Mouse (Mus musculus) urinary bladder, postnatal 25 days (tissue): ENCODE data around the gene Mob2.

Experiments
- DNase-seq: peaks from one replicate; pipeline ENCODE4 v3.0.0; 2022; ENCODE audit warnings: low spot score

The Mob2 gene

DNA sequence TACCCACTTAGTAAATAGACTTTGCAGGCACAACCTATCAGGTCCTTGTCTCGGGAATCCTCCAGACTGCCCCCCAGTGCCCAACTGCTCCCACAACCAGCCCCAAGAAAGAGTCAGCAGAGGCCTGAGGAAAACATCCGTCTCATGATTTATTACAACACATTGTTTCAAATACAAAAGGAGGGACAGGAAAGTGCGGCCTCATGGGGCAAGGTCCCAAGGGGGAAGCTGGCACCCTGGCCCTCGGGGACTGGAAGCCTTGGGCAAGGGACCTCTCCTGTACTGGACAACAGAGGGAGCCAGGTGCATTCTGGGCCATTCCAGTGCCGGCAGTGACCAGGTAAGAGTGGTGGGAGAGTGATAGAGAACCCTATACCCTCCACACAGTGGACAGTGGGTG is 18.5 kb upstream of the Mob2 start:
- DNase-seq, result no peak

DNA sequence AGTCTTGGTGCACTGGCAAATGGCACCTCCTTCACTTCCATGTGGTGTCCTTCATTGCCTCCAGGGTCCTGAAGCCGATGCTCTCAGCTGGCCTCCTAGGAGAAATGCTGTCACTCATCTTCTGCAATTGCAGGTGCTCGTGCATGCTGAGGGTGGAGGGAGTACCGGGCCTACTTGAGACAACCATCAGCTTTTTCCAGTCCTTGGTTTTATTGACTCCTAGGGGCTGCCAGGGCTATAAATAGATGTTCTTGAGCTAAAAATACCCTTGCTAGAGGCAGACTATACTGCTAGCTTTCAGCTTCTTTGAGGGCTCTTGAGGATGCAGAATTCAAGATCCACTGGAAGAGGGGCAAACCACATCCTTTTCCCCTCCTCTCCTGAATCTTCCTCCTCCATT is 16.3 kb upstream of the Mob2 start:
- DNase-seq, result no peak

DNA sequence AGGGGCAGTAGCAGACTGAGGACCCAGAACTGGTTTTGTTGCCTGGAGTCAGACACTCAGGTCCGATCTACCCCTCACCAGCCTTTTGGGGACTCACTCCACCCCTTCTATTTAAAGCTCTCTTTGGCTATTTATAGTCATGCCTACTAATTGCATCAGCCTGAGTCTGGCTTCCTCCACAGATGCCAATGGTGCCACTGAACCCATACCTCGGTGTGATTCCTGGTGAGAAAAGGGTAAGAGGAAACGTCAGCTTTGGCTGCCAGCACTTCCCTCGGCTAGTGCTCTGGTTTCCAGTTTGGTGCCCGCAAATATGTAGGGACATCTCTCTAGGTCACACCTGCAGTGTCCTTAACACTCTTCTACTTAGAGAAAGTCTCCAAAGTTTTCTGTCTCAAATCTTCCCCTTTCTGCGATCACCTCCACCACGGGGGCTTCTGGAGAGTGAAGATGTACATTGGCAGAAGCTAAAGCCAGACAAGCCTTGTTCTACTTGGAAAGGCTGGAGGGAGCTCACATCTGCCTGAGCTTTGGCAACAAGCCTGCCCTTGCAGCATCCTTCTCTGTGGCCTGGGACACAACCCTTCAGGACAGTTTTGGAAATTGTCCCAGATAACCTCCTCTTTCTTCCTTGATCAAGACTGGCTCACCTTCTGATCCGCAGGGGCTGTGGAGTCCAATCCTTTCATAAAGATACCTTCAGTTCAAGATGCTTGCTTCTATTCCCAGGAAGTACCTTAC is 13.5 kb upstream of the Mob2 start:
- no peak for DNase-seq

DNA sequence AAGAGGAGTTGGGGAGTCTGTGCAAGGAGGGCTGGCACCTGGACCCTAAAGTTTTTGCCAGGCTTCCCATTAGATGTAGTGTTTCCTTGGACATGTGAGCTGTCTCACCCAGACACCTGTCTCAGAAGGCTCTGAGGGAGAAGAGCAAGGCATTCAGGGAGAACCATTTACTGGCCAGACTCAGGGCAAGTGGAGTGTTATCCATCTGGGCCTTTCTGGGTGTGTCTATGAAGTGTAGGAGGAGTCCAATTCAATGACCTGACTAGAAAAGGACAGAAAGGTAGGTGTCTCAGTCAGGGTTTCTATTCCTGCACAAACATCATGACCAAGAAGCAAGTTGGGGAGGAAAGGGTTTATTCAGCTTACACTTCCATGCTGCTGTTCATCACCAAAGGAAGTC is 10.9 kb upstream of the Mob2 start:
- DNase-seq, result no peak

DNA sequence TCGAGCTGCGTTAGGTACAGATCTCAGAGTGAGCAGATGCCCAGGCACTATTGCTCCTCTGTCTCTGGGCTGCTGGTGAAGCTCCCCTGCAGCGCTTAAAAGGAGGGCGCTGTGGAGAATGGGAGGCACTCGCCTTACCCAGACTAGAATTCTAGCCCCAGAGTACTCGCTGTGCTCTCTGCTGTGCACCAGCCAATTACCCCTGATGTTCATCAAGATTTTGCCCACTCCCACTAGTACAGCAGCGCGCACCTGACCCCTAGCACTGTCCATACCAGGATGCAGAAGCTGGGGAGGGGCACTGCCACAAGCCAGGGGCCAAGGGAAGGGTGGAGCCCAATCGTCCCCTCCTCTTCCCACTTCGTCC is 10.3 kb upstream of the Mob2 start:
- no peak for DNase-seq

DNA sequence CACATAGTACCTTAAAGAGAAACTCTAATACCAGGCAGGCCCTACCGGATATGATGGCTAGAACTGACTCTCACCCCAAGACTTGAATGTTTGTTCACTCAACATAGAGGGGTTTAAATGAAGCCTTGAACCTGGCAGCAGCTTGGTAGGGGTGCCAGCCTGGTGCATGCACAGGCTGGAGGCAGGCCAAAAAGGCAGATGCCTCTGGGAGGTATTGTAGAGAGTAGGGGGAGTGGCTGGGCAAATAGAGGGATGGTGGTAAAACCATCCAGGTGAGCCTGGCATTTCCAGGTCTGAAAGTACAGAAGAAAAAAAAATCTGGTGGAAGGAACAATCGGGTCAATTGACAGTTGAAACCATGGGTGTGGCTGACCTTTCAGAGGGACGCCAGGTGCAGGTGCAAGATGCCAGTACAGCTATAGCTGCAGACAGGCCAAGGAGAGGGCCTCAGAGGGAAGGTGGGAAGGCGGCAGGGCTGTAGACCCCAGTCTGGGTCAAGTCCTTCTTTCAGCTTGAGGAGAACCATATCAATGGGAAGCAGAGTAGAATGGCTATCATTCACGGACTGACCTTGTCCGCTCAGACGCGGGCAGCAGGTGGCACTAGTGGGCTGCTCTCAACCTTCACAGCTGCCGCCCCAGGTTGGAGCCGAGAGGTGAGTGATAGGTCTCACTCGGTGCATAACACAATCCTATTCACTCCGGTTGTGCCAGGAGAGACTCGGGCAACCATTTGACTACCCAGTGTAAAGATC is 9.8 kb upstream of the Mob2 start:
- peak; percentile 61 for DNase-seq

DNA sequence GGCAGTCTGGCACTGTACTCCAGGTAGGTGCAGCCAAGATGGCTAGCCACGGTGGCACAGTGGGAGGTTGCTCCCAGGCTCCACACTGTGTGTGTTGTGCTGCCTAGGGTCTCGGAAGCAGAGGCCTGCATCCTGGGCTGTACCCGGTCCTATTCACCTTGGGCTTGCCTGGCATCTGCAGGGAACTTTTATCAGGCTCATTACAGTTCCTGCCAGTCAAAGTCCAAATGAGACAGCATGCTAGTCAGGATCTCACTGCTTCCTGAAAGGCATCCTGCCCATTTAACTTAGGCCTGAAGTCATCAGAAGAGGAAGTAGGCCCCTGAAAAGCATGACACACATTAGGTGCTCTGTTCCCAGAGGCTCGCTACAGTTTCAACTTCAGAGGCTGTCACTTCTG is 7.6 kb upstream of the Mob2 start:
- no peak for DNase-seq

DNA sequence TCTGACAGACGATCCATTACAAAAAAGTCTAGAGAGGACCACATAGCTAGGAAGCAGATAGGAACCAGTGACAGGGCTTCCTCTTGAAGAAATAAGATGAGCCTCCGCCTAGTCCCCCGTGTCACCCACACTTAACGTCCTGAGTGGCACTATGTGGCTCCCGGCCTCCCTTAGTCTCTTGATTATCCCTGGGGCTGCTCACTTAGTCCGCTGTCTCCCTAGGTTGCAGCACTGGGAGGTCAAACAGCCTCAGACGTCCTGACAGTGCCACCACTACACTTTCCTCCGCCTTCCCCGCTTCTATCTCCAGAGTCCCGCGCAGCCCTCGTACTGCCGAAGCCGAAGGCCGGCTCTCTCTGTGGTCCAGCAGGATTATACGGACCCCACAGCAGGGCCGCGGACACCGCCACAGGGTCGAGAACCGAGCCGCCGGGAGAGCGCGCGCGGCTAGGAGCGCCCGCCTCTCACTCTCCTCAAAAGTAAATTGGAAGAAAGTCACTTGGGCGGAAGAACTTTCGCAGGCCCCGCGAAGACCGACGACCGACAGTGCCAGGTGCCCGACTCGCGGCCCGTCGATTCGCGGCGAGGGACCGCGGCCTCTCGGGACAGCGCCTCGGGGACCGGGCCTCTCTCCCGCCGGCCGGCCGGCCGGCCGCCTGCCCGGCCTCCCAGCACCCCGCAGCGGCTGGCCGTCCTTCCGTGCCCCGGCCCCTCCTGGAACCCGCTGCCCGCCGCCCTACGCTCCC is 507 bp downstream of the Mob2 start:
- DNase-seq, result peak; percentile 19

DNA sequence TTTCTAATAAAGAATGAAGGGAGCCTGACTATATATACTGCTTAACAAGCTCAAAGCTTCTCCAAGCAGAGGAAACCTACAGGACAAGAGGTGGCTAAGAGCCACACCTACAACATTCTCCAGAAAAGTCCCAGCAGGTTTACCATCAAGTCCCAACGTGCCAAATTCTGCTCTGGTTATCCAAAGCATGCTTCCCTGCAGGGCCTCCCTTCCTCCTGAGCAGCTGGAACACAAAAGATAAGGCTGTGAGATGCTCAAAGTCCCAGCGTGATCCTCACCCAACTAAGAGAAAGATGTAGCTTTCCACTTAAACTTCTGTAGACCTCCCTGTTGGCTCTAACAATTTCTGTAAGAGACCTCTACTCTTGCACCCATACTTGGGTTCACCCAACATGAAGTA is 1.8 kb downstream of the Mob2 start:
- DNase-seq, result no peak

DNA sequence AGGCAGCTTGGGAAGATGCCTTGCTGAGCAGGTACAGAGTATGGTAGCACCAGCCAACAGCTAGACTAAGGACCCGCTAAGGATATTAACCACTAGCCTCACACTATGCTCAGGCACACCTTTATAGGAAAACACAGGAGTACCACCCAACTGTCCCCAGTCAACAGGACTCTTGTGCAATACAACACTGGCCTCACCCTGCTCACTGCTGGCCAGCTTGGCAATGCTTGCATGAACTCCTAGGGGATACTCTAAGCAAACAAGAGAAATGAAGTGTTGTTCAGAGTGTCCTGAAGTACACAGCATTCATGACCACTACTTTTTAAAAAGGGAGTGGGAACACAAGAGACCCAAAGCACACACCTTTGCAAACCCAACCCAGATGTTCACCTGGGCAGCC is 3.7 kb downstream of the Mob2 start:
- no peak for DNase-seq

DNA sequence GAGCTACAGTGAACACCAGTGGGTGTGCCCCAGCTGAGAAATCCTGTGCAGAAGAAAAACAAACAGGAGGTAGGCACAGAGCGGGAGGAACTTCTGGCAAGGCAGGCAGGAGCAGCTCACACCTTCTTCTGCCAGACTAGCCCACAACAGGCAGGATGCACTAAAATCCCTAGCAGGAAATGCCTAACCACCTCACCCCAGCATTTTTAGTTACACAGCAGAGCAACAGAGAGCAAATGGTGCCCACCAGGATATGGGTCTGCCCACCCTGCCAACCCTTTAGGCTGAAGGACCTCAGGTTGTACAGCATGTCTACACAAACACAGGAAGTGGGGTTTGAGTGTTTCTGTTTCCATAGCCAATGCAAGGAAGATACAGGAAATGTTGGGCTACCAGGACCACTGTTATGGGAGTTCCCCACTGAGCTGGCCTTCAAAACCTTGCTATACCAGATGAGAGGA is 4.2 kb downstream of the Mob2 start:
- DNase-seq, result no peak

DNA sequence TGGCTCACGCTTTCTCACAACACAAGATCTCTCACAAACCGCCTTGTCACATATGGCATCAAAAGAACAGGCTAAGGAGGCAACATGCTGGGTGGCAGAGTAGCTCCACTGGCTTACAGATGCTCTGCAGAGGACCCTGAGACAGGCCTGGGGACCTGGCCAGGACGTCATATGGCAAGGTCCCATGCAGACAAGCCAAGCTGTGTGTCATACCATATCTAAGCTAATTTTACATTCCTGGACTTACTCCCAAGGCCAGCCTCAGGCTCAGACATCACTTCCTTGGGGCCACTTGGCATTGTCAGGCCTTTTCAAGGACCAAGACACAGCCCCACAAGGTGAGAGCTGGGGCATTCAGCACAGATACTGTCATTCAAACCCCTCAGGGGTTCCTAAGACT is 5.4 kb downstream of the Mob2 start:
- no peak for DNase-seq

DNA sequence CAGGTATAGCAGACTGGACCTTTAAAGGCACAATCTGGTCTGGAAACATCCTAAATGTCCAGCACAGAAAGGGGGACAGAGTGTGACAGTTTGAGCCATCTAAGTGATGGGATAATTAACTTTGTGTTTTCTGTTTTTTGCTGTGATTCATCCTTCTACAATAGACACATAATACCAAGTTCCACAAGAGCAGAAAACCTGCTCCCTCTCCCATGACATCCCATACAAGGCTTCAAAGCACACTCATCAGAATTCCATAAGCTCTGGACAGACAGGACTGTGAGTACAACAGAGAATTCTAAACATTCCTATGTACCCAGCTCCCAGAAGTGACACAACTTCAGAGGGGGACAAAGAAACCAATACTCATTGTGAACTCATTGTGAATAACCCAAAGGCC is 10.3 kb downstream of the Mob2 start:
- no peak for DNase-seq

DNA sequence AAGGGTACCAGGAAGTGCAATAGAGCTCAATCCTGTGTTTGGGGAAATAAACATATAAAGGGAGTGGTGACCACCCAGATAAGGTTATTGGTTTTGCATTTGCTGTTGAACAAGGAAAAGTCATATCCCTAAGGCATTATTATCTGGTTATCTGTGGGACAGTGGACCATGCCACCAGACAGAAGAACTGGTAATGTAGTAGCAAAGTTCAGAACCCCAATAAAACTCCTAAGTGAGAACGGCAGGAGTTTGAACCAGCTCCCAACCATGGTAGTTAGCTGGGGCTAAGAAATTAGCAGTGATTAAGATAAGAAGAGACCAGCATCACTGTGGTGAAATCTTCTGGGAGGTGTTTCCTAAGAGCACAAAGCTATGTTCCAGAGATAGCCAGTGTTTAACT is 14.9 kb downstream of the Mob2 start:
- no peak for DNase-seq

DNA sequence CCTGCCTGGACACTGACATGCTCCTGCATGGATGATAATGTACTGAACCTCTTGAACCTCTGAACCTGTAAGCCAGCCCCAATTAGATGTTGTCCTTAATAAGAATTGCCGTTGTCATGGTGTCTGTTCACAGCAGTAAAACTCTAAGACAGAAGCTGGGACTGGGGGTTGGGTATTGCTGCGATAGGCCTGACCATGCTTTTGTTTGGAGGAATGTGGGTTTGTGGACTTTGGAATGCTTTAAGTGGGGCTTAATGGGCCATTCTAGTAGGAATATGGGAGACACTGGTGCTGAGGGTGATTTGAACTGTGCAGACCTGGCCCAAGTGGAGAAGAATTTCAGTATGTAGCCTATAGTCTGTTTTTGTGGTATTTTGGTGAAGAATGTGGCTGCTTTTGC is 15.5 kb downstream of the Mob2 start:
- DNase-seq, result no peak

DNA sequence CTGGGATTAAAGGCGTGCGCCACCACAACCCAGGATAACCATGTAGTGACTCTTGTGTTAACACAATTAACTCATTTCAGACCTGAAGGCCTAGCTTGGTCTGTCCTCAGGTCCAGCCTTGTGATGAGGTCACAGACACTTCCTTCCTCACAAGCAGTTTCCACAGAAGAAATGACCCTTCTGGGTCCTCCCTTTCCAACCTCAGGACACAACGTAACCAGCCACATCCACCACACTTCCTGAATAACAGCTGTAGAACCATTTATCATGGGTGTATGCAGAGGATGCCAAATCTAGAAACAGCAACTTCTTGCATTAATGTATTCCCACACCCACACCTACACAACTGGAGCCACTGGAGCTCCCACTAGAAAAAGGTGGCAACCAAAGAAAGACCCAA is 20.1 kb downstream of the Mob2 start:
- DNase-seq, result no peak

DNA sequence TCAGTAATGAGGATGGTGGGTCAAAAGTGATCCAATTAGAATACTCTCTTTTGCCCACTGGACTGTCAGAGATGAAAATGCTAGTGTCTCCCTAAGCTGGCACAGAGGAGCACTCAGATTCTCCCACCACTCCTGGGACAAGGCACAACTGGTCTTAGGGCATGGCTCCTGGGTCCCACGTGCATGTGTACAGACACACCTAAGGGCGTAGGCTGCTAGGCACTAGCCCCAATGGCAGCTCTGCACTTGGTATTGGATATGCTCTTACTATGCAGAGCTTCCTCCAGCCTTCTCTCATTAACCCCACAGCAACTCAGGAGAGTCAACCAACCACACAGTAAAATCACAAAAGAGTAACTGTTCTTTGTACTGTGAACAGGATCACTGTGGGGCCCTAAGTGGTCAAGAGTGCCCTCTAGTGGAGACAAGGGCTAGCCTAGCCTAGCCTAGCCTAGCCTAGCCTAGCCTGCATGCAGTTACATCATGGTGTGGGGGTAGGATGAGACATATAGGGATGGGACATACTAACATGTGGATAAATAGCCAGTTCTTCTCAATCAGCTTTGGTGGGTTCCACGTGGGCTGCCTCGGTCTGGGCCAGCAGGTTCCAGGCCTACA is 23.2 kb downstream of the Mob2 start:
- DNase-seq, result no peak

DNA sequence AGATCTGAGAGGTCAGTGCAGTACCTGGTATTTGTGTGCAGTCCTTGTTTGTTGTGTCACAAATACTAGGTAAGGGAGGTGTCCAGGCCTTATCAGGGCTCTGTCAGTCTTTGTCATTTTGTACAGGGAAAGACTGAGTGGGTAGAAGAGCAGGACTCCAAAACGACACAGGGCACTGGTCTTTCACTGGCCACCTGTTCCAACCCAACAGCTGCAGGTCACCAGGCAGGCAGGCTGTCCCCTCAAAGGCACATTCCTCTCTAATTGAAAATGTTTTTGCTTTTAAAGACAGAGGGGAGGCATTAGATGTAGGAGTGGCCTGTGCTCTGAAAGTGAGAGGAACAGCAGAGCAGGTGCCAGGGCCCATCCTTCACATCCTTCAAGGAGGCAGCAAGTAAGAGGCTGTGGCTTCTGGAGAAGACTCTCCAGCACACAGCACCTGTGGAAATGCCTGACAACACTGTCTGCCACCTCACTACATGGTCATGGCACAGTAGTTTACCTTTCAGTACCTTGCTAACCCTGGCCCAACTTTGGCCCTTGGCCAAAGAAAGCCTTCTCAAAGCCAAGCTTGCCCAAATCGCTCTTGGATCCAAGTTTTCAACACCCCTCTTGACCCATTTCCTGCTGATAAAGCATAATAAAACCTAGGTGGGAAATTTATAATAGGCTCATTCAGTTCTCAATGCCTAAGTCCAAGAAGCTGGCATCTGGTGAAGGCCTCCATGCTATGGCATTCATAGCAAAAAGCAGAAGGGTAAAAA is 25.6 kb downstream of the Mob2 start:
- no peak for DNase-seq

DNA sequence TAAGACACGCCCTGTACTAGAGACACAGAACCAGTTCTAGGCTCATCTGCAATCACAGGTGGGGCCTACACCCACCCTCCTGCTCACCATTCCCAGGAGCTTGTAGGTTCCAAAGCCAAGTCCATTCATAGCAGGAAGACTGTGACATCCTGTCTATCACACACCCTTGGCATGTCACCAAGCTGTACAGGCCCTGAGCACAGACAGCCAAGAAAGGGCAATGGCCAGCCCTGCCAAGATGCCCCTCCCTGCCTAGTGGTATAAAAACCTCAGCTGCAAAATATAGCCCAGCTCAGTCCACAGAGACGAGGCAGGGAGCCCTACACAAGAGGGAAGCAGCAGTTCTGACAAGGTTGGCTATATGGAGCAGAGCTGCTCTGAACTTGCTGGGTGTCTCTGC is 26.7 kb downstream of the Mob2 start:
- DNase-seq, result no peak

DNA sequence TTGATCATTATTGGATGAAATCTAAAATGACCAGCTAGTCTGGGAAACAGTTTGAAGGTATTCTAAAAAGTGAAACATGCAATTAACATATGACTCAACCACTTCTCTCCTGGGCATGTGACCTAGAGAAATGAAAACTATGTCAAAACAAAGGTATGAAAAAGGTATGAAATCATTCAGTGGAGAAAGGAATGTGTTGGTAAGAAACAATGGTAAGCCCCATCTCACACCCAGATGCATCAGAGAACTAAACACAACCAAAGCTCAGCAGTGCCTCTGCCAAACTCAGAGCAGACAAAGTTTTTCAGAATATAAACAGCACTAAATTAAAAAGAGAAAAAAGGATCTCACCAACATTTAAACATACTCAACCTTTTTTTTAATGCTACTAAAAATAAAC is 30.8 kb downstream of the Mob2 start:
- DNase-seq, result no peak

DNA sequence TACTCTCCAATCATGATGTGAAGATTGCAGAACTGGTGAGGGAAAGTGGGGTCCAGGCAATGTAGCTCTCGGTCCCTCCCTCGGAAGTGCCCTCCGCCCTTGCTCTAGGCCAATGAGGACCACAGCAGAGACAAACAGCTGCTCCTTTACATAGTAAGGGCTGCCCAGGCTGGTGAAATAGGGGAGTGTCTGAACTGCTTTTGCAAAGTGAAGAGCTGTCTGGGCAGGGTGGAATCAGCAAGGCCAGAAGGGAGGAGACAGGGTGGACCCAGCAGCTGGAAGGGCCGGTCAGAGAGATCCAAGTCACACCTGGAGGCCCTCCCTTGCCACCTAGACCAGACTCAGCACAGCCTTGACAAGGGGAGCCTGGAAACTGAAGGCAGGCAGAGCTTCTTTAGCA is 34.9 kb downstream of the Mob2 start:
- no peak for DNase-seq

DNA sequence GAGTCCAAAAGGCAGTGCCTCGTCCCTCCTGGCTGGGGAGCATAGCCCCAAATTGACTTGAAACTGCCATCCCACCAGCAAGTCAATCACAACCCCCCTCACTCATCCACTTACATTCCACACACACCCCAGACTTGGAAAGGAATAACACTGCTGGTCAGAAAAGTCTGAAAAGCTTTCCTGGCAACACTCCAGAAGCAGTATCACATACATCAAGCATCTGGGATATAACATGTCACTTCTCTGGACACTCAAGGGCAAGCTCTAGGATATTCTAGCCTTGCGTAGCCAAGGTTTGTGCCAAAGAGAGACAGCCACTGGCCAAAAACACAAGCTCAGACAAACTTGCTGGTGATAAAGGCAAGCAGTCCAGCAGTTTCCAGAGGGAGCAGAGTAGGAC is 35.7 kb downstream of the Mob2 start:
- no peak for DNase-seq
